In genomic region chr1:171060392-171060791, GRCm38 (mm10) we compare ENCODE assay signal across 12 mouse cellular contexts. TPM values are rescaled to one million over a fixed set of nuclear protein-coding genes. Genes with fewer than 3 reads are reported as not detected.
DNase-seq lines count a peak whose midpoint lies in the region; ATAC-seq lines count a peak whose summit lies in the region.
"Had no signal": no experiment of that assay in that cellular context is flagged by ENCODE, and none has a peak within 500 bp of the region (broad histone marks: within the 10 kb centered on the region; RNA-seq: fewer than 3 reads in every experiment).

No protein-coding gene starts in this region.

- no peaks in the 10 kb centered on the region for H3K36me3 ChIP-seq in heart, embryonic 11.5 days (ENCODE audit: control insufficient read depth, insufficient read depth, low read length)
- no peaks in the 10 kb centered on the region for H3K36me3 ChIP-seq in intestine, embryonic 15.5 days
- H3K36me3 ChIP-seq: embryonic facial prominence, embryonic 15.5 days; midbrain, embryonic 10.5 days had no signal

- H3K9ac ChIP-seq in heart, embryonic 11.5 days (ENCODE audit: low read depth, low read length): no peak overlapping the region
- no peak overlapping the region for H3K9ac ChIP-seq in intestine, embryonic 15.5 days
- H3K9ac ChIP-seq: embryonic facial prominence, embryonic 15.5 days had no signal

- peaks cover 3% of the 10 kb centered on the region; the same call in 1 of the 2 replicates for H3K4me1 ChIP-seq in heart, embryonic 11.5 days (ENCODE audit: control insufficient read depth, insufficient read depth, low read length)
- peaks cover 6% of the 10 kb centered on the region for H3K4me1 ChIP-seq in intestine, embryonic 15.5 days (replicated peaks)

- peak overlapping the region; percentile 47 for H3K4me2 ChIP-seq in heart, embryonic 11.5 days
- peak overlapping the region; percentile 29 for H3K4me2 ChIP-seq in intestine, embryonic 15.5 days (replicated peaks)
- H3K4me2 ChIP-seq: embryonic facial prominence, embryonic 15.5 days had no signal

- peaks cover 14% of the 10 kb centered on the region for H3K27me3 ChIP-seq in heart, embryonic 11.5 days (ENCODE audit: control insufficient read depth, insufficient read depth, low read length)
- peaks cover 7% of the 10 kb centered on the region for H3K27me3 ChIP-seq in intestine, embryonic 15.5 days (replicated peaks)

- DNase-seq in heart, adult 18-20 months: no peak
- peak; percentile 66 for DNase-seq in CD4-positive, CD25-positive, alpha-beta regulatory T cell, adult 2 months (ENCODE audit: low read depth, low spot score)
- peak; percentile 28 for DNase-seq in lung, postnatal 36 days
- DNase-seq in adrenal gland, postnatal 10 days: no peak
- no peak for DNase-seq in kidney, adult 9 months
- no peak for DNase-seq in right cerebral cortex, postnatal 36 days (ENCODE audit: low spot score in 2 of 2)

- peak overlapping the region; percentile 17; the same call in 1 of the 2 replicates for H3K4me3 ChIP-seq in heart, embryonic 11.5 days (ENCODE audit: low read depth, low read length)
- no peak overlapping the region for H3K4me3 ChIP-seq in intestine, embryonic 15.5 days (replicated peaks)
- H3K4me3 ChIP-seq: embryonic facial prominence, embryonic 15.5 days; midbrain, embryonic 10.5 days had no signal

- no peak overlapping the region for H3K27ac ChIP-seq in heart, embryonic 11.5 days (ENCODE audit: low read depth, low read length)
- no peak overlapping the region for H3K27ac ChIP-seq in intestine, embryonic 15.5 days
- H3K27ac ChIP-seq: embryonic facial prominence, embryonic 15.5 days; midbrain, embryonic 10.5 days had no signal

- 8% methylated on average over 10 of the region's 10 CpGs for WGBS in heart, embryonic 11.5 days (ENCODE audit: insufficient replicate concordance)
- WGBS in intestine, embryonic 15.5 days: 23% methylated on average over 10 of the region's 10 CpGs

- ATAC-seq in heart, embryonic 11.5 days (replicated peaks; ENCODE audit: insufficient number of reproducible peaks, low FRiP score, low TSS enrichment): no peak
- ATAC-seq in intestine, embryonic 15.5 days: no peak

- H3K9me3 ChIP-seq in heart, embryonic 11.5 days (replicated peaks; ENCODE audit: control insufficient read depth, low read length): no peaks in the 10 kb centered on the region
- no peaks in the 10 kb centered on the region for H3K9me3 ChIP-seq in intestine, embryonic 15.5 days
- H3K9me3 ChIP-seq: embryonic facial prominence, embryonic 15.5 days; midbrain, embryonic 10.5 days had no signal

RNA-seq across cellular contexts. Expression of gene Fcgr3, which starts 4.3 kb away (rescaled TPM):
- 3.8 and 4.4 TPM in 2 replicates for polyA plus RNA-seq in heart, embryonic 11.5 days (2014; fragmentation: Nextera tagmentation; extraction: Ambion mirVana)
- 10 to 100 TPM; 12.7 to 12.9 TPM for total RNA-seq in heart, adult 18-20 months (2021)
- 14.0 and 14.7 TPM in 2 replicates for polyA plus RNA-seq in intestine, embryonic 15.5 days (2015; fragmentation: Nextera tagmentation; extraction: Ambion mirVana)
- total RNA-seq in adrenal gland, postnatal 10 days (2021): 10 to 100 TPM in 1 of 2 experiments, 1 to 10 TPM in 1; 9.8 to 10.4 TPM

RNA-seq across cellular contexts. Expression of gene Fcgr4, which starts 41.7 kb away (rescaled TPM):
- 0.23 TPM in 1 of 2 replicates, not detected in the other for polyA plus RNA-seq in heart, embryonic 11.5 days (2014; fragmentation: Nextera tagmentation; extraction: Ambion mirVana)
- under 1 TPM; 0.35 to 0.59 TPM for total RNA-seq in heart, adult 18-20 months (2021)
- polyA plus RNA-seq in intestine, embryonic 15.5 days (2015; fragmentation: Nextera tagmentation; extraction: Ambion mirVana): 1.7 and 1.8 TPM in 2 replicates
- 1 to 10 TPM in 1 of 2 experiments, under 1 TPM in 1; 0.85 to 1.2 TPM for total RNA-seq in adrenal gland, postnatal 10 days (2021)
- total RNA-seq: gastrocnemius, adult 18-20 months had no signal
- polyA plus RNA-seq: midbrain, embryonic 10.5 days had no signal

RNA-seq across cellular contexts. Expression of gene Cfap126, which starts 53.3 kb away (rescaled TPM):
- 2.7 and 5.6 TPM in 2 replicates for polyA plus RNA-seq in heart, embryonic 11.5 days (2014; fragmentation: Nextera tagmentation; extraction: Ambion mirVana)
- total RNA-seq in heart, adult 18-20 months (2021): 1 to 10 TPM in 1 of 2 experiments, under 1 TPM in 1; 0.60 to 1.4 TPM
- 1.7 and 1.8 TPM in 2 replicates for polyA plus RNA-seq in intestine, embryonic 15.5 days (2015; fragmentation: Nextera tagmentation; extraction: Ambion mirVana)
- total RNA-seq in adrenal gland, postnatal 10 days (2021): 1 to 10 TPM in 1 of 2 experiments, under 1 TPM in 1; 0.51 to 1.3 TPM
- total RNA-seq: neutrophil, adult 5-6 weeks had no signal

Comparison
In these comparisons a context has a peak if more than half of its experiments do, and no peak if none do; other contexts are left out.
1. DNase-seq: peak in CD4-positive, CD25-positive, alpha-beta regulatory T cell, adult 2 months (single experiment) and lung, postnatal 36 days (single experiment); none in heart, adult 18-20 months (0 of 2), adrenal gland, postnatal 10 days (single experiment), kidney, adult 9 months (single experiment) and right cerebral cortex, postnatal 36 days (0 of 2).